Mouse (Mus musculus): ENCODE measurements around the gene Dbp. TPM values are rescaled to one million over a fixed set of nuclear protein-coding genes. Genes with fewer than 3 reads are reported as not detected.
A peak's percentile ranks its signal among the peaks of the same experiment; 100 is the strongest.

Gene Dbp
- polyA plus RNA-seq, 2 experiments, result 0.51 to 0.69 TPM

- Histone ChIP-seq H3K9me3 (ENCODE audit: control insufficient read depth, low read length) (no peaks in the 10 kb centered on the region), H3K4me1 (replicated peaks; ENCODE audit: control insufficient read depth in 2 of 2, insufficient read depth in 2 of 2, low read length in 1 of 2) (no peaks in the 10 kb centered on the region), H3K27ac (no peak overlapping the region), H3K36me3 (replicated peaks; ENCODE audit: control insufficient read depth, insufficient read depth, low read depth) (peaks cover 17% of the 10 kb centered on the region), H3K27me3 (ENCODE audit: control insufficient read depth, insufficient read depth, low read length) (no peaks in the 10 kb centered on the region), H3K4me2 (ENCODE audit: low read depth) (no peak overlapping the region), H3K9ac (replicated peaks) (no peak overlapping the region), H3K4me3 (ENCODE audit: insufficient read depth in 1 of 2, low read depth in 2 of 2, low read length in 2 of 2) (no peak overlapping the region)
- no peak for DNase-seq (ENCODE audit: low read depth in 3 of 3, low spot score in 3 of 3)
- no peak for TF ChIP-seq EP300 (IDR thresholded peaks at IDR 0.05; ENCODE audit: low read depth)
- TF ChIP-seq CTCF (IDR thresholded peaks at IDR 0.05; ENCODE audit: low read depth), result no peak
- ATAC-seq (ENCODE audit: insufficient read depth), result no peak
- 86% methylated on average over 10 of the region's 10 CpGs for WGBS (ENCODE audit: insufficient replicate concordance)
Measured at GRCm38 (mm10) chr7:45726419-45726818, 21.5 kb downstream of the Dbp start.

- WGBS (ENCODE audit: insufficient replicate concordance), result 66% methylated on average over 3 of the region's 3 CpGs
- ATAC-seq (ENCODE audit: insufficient read depth), result no peak
- H3K36me3 ChIP-seq (replicated peaks; ENCODE audit: control insufficient read depth, insufficient read depth, low read depth), result peaks cover 12% of the 10 kb centered on the region
Measured at GRCm38 (mm10) chr7:45727625-45728024, 22.7 kb downstream of the Dbp start.

DNA sequence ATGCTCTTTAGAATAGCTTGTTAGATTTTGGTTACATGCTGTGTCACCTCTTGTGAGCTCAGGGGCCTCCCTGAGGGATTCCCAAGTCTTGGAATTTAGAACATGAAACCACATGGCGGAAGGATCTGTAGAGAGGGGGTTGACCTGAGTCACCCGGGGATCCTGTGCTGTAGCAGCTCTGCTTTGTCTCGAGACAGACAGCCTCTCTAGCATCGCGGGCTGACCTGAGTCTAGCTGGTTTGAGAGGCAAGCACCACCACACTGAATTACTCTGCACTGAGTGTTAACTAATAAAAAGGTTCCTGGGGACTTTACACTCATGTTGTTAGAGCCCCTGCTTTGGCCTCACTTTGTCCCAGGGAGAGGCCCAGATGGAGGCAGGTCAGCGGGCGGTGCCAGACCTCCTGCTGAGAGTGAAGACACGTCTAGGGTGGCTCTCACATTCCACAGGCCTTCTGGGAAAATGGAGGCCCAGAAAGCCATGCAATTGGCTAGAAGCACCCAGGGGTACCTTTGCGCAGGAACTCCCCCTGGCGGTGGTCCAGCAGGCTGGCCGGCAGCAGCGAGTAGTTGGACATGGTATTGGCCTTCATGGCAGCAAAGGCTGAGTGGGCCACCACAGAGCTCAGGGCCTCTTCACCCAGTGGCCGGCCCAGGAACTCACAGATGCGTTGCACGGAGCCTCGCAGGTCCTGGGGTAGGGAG is 26.0 kb downstream of the Dbp start:
- ATAC-seq (ENCODE audit: insufficient read depth), result peak; percentile 45; the same call in 1 of the 2 replicates

More at GRCm38 (mm10) chr7:45727625-45728024, 22.7 kb downstream of the Dbp start:
- H3K4me2 ChIP-seq (ENCODE audit: low read depth), result no peak overlapping the region
- no peaks in the 10 kb centered on the region for H3K9me3 ChIP-seq (ENCODE audit: control insufficient read depth, low read length)
- no peak overlapping the region for H3K9ac ChIP-seq (replicated peaks)
- no peaks in the 10 kb centered on the region for H3K4me1 ChIP-seq (replicated peaks; ENCODE audit: control insufficient read depth in 2 of 2, insufficient read depth in 2 of 2, low read length in 1 of 2)
- no peaks in the 10 kb centered on the region for H3K27me3 ChIP-seq (ENCODE audit: control insufficient read depth, insufficient read depth, low read length)
- no peak overlapping the region for H3K27ac ChIP-seq
- DNase-seq (ENCODE audit: low read depth in 3 of 3, low spot score in 3 of 3), result no peak
- H3K4me3 ChIP-seq (ENCODE audit: insufficient read depth in 1 of 2, low read depth in 2 of 2, low read length in 2 of 2), result no peak overlapping the region
- TF ChIP-seq CTCF (IDR thresholded peaks at IDR 0.05; ENCODE audit: low read depth), result no peak
- TF ChIP-seq EP300 (IDR thresholded peaks at IDR 0.05; ENCODE audit: low read depth), result no peak

DNA sequence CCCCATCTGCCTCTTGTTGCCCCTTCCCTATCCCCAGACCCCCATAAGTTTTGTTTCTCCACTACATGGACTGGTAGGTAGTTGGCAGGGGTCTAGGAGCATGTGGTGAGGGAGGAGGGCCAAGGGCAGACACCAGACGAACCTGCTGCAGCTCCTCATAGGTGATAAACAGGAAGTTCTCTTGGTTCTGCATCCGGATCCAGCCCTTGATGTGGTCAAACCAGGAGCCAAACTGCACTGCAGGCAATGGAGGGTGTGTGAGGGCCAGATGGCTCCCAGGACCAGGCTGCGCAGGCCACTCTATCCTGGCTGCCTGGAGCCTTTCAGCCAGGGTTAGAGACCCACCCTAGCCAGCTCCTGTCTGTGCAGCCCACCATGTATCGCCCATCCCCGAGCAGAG is 28.6 kb downstream of the Dbp start:
- H3K4me3 ChIP-seq (ENCODE audit: insufficient read depth in 1 of 2, low read depth in 2 of 2, low read length in 2 of 2), result no peak overlapping the region
- H3K4me1 ChIP-seq (replicated peaks; ENCODE audit: control insufficient read depth in 2 of 2, insufficient read depth in 2 of 2, low read length in 1 of 2), result no peaks in the 10 kb centered on the region

More for the DNA sequence above, 26.0 kb downstream of the Dbp start:
- no peak overlapping the region for H3K27ac ChIP-seq
- H3K4me1 ChIP-seq (replicated peaks; ENCODE audit: control insufficient read depth in 2 of 2, insufficient read depth in 2 of 2, low read length in 1 of 2), result no peaks in the 10 kb centered on the region
- no peaks in the 10 kb centered on the region for H3K27me3 ChIP-seq (ENCODE audit: control insufficient read depth, insufficient read depth, low read length)
- no peak overlapping the region for H3K9ac ChIP-seq (replicated peaks)
- 24% methylated on average over 16 of the region's 16 CpGs for WGBS (ENCODE audit: insufficient replicate concordance)
- H3K4me2 ChIP-seq (ENCODE audit: low read depth), result no peak overlapping the region
- H3K9me3 ChIP-seq (ENCODE audit: control insufficient read depth, low read length), result no peaks in the 10 kb centered on the region
- no peak overlapping the region for H3K4me3 ChIP-seq (ENCODE audit: insufficient read depth in 1 of 2, low read depth in 2 of 2, low read length in 2 of 2)
- no peaks in the 10 kb centered on the region; the same call in 1 of the 2 replicates for H3K36me3 ChIP-seq (replicated peaks; ENCODE audit: control insufficient read depth, insufficient read depth, low read depth)
- TF ChIP-seq CTCF (IDR thresholded peaks at IDR 0.05; ENCODE audit: low read depth), result peak; percentile 87
- no peak for TF ChIP-seq EP300 (IDR thresholded peaks at IDR 0.05; ENCODE audit: low read depth)
- no peak for DNase-seq (ENCODE audit: low read depth in 3 of 3, low spot score in 3 of 3)

DNA sequence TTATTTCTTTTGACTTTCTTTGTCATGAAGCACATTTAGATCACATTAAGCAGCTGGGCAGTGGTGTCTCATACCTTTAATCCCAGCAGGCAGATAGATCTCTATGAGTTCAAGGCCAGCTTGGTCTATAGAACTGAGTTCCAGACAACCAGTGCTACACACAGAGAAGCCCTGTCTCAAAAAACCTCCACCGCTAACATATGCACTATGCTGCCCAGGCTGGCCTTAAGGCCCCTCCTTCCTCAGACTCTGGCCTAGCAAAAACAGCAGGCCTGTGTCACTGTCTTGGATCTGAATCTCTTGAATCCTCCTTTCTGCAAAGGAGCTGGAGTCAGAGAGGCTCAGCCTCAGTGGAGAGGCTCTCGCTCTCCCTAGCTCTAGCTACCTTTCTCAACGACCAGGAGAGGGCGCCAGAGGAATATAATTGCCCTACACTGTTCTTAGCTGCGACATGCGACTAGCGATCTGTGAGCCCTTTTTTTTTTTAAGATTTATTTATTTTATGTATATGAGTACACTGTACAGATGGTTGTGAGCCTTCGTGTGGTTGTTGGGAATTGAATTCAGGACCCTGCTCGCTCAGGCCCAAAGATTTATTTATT is 34.4 kb downstream of the Dbp start:
- Histone ChIP-seq H3K36me3 (replicated peaks; ENCODE audit: control insufficient read depth, insufficient read depth, low read depth) (no peaks in the 10 kb centered on the region), H3K9ac (replicated peaks) (no peak overlapping the region), H3K27ac (no peak overlapping the region), H3K4me2 (ENCODE audit: low read depth) (no peak overlapping the region), H3K9me3 (ENCODE audit: control insufficient read depth, low read length) (no peaks in the 10 kb centered on the region), H3K4me3 (ENCODE audit: insufficient read depth in 1 of 2, low read depth in 2 of 2, low read length in 2 of 2) (no peak overlapping the region), H3K4me1 (replicated peaks; ENCODE audit: control insufficient read depth in 2 of 2, insufficient read depth in 2 of 2, low read length in 1 of 2) (peaks cover 0 to 4% of the 10 kb centered on the region in 2 experiments; a peak in 2 of 4 replicates), H3K27me3 (ENCODE audit: control insufficient read depth, insufficient read depth, low read length) (no peaks in the 10 kb centered on the region)
- ATAC-seq (ENCODE audit: insufficient read depth), result peak; percentile 58; the same call in 1 of the 2 replicates
- WGBS (ENCODE audit: insufficient replicate concordance), result 6% methylated on average over 9 of the region's 9 CpGs
- peak in 1 of 3 experiments; percentile 75 for DNase-seq (ENCODE audit: low read depth in 3 of 3, low spot score in 3 of 3)
- TF ChIP-seq CTCF (IDR thresholded peaks at IDR 0.05; ENCODE audit: low read depth) (peak; percentile 87), EP300 (IDR thresholded peaks at IDR 0.05; ENCODE audit: low read depth) (no peak)

More for the DNA sequence above, 28.6 kb downstream of the Dbp start:
- no peak overlapping the region for H3K4me2 ChIP-seq (ENCODE audit: low read depth)
- H3K9me3 ChIP-seq (ENCODE audit: control insufficient read depth, low read length), result no peaks in the 10 kb centered on the region
- no peak for ATAC-seq (ENCODE audit: insufficient read depth)
- no peak overlapping the region for H3K9ac ChIP-seq (replicated peaks)
- DNase-seq (ENCODE audit: low read depth in 3 of 3, low spot score in 3 of 3), result no peak
- TF ChIP-seq CTCF (IDR thresholded peaks at IDR 0.05; ENCODE audit: low read depth) (no peak), EP300 (IDR thresholded peaks at IDR 0.05; ENCODE audit: low read depth) (no peak)
- no peaks in the 10 kb centered on the region for H3K36me3 ChIP-seq (replicated peaks; ENCODE audit: control insufficient read depth, insufficient read depth, low read depth)
- 59% methylated on average over 5 of the region's 5 CpGs for WGBS (ENCODE audit: insufficient replicate concordance)
- no peak overlapping the region for H3K27ac ChIP-seq
- no peaks in the 10 kb centered on the region for H3K27me3 ChIP-seq (ENCODE audit: control insufficient read depth, insufficient read depth, low read length)
